Mouse (Mus musculus) embryo, embryonic 9.5 days (tissue): ENCODE measurements around the gene Cdc7.

Experiments
- DNase-seq: peaks from one replicate; pipeline ENCODE4 v3.0.0-alpha.2; 2017; ENCODE audit errors: extremely low spot score

Cdc7 gene

GRCm38 (mm10) chr5:107022064-107022428, 57.9 kb downstream of the Cdc7 start:
- no peak for DNase-seq

DNA sequence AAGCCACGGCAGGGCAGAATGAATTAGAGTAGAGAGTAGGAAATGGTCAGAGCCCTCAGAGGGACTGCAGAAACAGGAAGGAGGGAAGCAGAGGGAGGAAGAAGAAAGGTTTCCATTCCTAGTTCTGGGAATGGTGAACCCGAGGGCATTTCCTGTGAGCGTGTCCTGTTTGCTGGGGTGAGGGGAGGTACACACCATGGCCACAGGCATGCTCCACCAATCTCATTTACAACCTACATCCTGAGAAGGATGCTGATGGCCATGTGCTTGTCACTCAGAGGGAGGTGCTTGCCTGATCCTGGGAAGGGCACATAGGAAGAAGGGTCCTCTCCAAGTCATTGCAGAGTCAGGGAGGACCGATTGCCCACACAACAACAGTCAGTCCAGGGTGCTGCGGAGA, 59.8 kb downstream of the Cdc7 start:
- DNase-seq, result no peak

- DNase-seq, result no peak
Observed at GRCm38 (mm10) chr5:107025371-107025770, 61.2 kb downstream of the Cdc7 start.

DNA sequence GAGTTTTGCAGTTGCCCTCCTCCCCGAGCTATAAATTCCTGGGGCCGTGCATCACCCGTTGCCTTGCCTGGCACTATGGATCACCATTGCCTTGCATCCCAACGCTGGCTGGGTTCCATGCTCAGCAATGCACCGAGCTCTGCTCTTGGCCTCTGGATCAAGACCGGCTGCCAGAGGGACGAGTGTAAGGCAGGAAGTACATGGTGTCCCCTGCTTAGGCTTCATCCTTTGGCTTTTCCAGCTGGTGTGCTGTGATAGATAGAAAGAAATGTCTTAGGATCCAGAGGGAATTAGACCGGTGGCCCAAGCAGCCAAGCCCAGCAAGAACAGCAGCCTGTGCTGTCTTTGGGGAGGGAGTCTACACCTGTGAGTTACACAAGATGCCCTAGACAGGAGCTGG, 61.7 kb downstream of the Cdc7 start:
- DNase-seq, result no peak

- DNase-seq, result no peak
Observed at GRCm38 (mm10) chr5:107027616-107028015, 63.5 kb downstream of the Cdc7 start.

DNA sequence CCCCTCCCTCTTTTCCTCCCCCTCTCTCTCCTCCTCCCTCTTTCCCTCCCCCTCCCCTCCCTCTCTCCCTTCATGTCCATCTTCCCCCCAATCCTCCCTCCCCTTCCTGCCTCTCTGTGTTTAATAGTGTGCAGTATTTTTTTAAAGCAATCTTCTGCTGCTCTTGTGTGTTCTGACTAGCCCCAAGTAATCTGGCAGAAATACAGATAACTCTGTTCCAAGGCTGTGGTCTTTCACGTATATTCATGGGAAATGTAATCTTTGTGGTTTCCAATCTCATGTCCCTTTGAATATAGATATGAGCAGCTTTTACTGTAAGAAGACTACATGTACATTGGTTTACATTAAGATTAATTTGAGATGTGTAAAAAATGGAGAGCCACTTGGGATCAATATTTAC, 64.4 kb downstream of the Cdc7 start:
- DNase-seq, result no peak

GRCm38 (mm10) chr5:107029801-107030200, 65.7 kb downstream of the Cdc7 start:
- DNase-seq, result no peak

GRCm38 (mm10) chr5:107030821-107031220, 66.7 kb downstream of the Cdc7 start:
- no peak for DNase-seq
